Mouse (Mus musculus) retina, postnatal 7 days (tissue): ENCODE results near the gene Gm2012.
"Not testable (repeated sequence)": the region's sequence is repeated elsewhere in the genome, so short reads cannot be mapped to it uniquely, and the experiment has no call there.

Source experiments
- DNase-seq: peaks from one replicate; pipeline ENCODE4 v3.0.0-alpha.2; 2012; ENCODE audit warnings: low read depth, low spot score

Gene Gm2012

GRCm38 (mm10) chrX:26231255-26231654 lies at the start of gene Gm2012:
Gene Gm2012, minus strand, starts transcription at chrX:26231355.
- not testable (repeated sequence) for DNase-seq

GRCm38 (mm10) chrX:26159146-26159545 lies 72.0 kb downstream of the Gm2012 start:
- not testable (repeated sequence) for DNase-seq
